Mouse (Mus musculus): ENCODE results near the gene Nav1. TPM values are rescaled to one million over a fixed set of nuclear protein-coding genes. Genes with fewer than 3 reads are reported as not detected.

The Nav1 gene
- polyA plus RNA-seq, 1 experiment from 2014 or later, result 11.0 TPM

- no peak overlapping the region for H3K4me2 ChIP-seq
- no peak overlapping the region for H3K9ac ChIP-seq
- H3K9me3 ChIP-seq, result no peaks in the 10 kb centered on the region
- H3K4me3 ChIP-seq (replicated peaks), result no peak overlapping the region
- no peak overlapping the region for H3K27ac ChIP-seq
- peaks cover 24% of the 10 kb centered on the region for H3K36me3 ChIP-seq
- H3K4me1 ChIP-seq, result no peaks in the 10 kb centered on the region
- WGBS, result 93% methylated on average over 12 of the region's 12 CpGs
- ATAC-seq (ENCODE audit: insufficient read depth, low FRiP score, low read depth), result no peak
- no peaks in the 10 kb centered on the region for H3K27me3 ChIP-seq (replicated peaks)
Measured at GRCm38 (mm10) chr1:135443506-135443905, 163.6 kb downstream of the Nav1 start.

- H3K9ac ChIP-seq, result no peak overlapping the region
- H3K9me3 ChIP-seq, result no peaks in the 10 kb centered on the region
- no peaks in the 10 kb centered on the region for H3K4me1 ChIP-seq
- peaks cover 22% of the 10 kb centered on the region for H3K36me3 ChIP-seq
- H3K4me3 ChIP-seq (replicated peaks), result no peak overlapping the region
- no peak overlapping the region for H3K4me2 ChIP-seq
- no peak for ATAC-seq (ENCODE audit: insufficient read depth, low FRiP score, low read depth)
- no peak overlapping the region for H3K27ac ChIP-seq
- H3K27me3 ChIP-seq (replicated peaks), result no peaks in the 10 kb centered on the region
- whole genome bisulfite sequencing, result 89% methylated on average over 3 of the region's 3 CpGs
Measured at GRCm38 (mm10) chr1:135441861-135442260, 165.2 kb downstream of the Nav1 start.

- H3K27ac ChIP-seq, result no peak overlapping the region
- no peak overlapping the region for H3K4me3 ChIP-seq (replicated peaks)
- no peaks in the 10 kb centered on the region for H3K9me3 ChIP-seq
- no peak overlapping the region for H3K4me2 ChIP-seq
- no peak overlapping the region for H3K9ac ChIP-seq
- peaks cover 22% of the 10 kb centered on the region for H3K36me3 ChIP-seq
- H3K4me1 ChIP-seq, result no peaks in the 10 kb centered on the region
- ATAC-seq (ENCODE audit: insufficient read depth, low FRiP score, low read depth), result no peak
- H3K27me3 ChIP-seq (replicated peaks), result no peaks in the 10 kb centered on the region
- 82% methylated on average over 6 of the region's 6 CpGs for WGBS
Measured at GRCm38 (mm10) chr1:135440986-135441385, 166.1 kb downstream of the Nav1 start.

- no peak overlapping the region for H3K4me3 ChIP-seq (replicated peaks)
- H3K36me3 ChIP-seq, result peaks cover 22% of the 10 kb centered on the region
- H3K27ac ChIP-seq, result no peak overlapping the region
- ATAC-seq (ENCODE audit: insufficient read depth, low FRiP score, low read depth), result no peak
- no peak overlapping the region for H3K4me2 ChIP-seq
- WGBS, result 87% methylated on average over 6 of the region's 6 CpGs
- no peaks in the 10 kb centered on the region for H3K9me3 ChIP-seq
- H3K9ac ChIP-seq, result no peak overlapping the region
- no peaks in the 10 kb centered on the region for H3K27me3 ChIP-seq (replicated peaks)
- H3K4me1 ChIP-seq, result no peaks in the 10 kb centered on the region
Measured at GRCm38 (mm10) chr1:135438801-135439200, 168.3 kb downstream of the Nav1 start.

- H3K36me3 ChIP-seq, result peaks cover under 1% of the 10 kb centered on the region; the same call in 1 of the 2 replicates
- H3K4me3 ChIP-seq (replicated peaks), result no peak overlapping the region
- no peak overlapping the region for H3K9ac ChIP-seq
- no peak overlapping the region for H3K27ac ChIP-seq
- no peaks in the 10 kb centered on the region for H3K9me3 ChIP-seq
- H3K4me1 ChIP-seq, result no peaks in the 10 kb centered on the region
- ATAC-seq (ENCODE audit: insufficient read depth, low FRiP score, low read depth), result no peak; the same call in 1 of the 2 replicates
- no peaks in the 10 kb centered on the region for H3K27me3 ChIP-seq (replicated peaks)
- 12% methylated on average over 2 of the region's 2 CpGs for WGBS
- no peak overlapping the region for H3K4me2 ChIP-seq
Measured at GRCm38 (mm10) chr1:135435823-135436222, 171.3 kb downstream of the Nav1 start.

GRCm38 (mm10) chr1:135430669-135431017 lies 176.5 kb downstream of the Nav1 start:
- H3K9ac ChIP-seq, result peak overlapping the region; percentile 62
- peak; percentile 41 for ATAC-seq (ENCODE audit: insufficient read depth, low FRiP score, low read depth)
- no peaks in the 10 kb centered on the region for H3K27me3 ChIP-seq (replicated peaks)
- no peaks in the 10 kb centered on the region for H3K9me3 ChIP-seq
- peak overlapping the region; percentile 71 for H3K27ac ChIP-seq
- H3K4me3 ChIP-seq (replicated peaks), result peak overlapping the region; percentile 96
- H3K4me2 ChIP-seq, result peak overlapping the region; percentile 78
- peaks cover 12% of the 10 kb centered on the region; the same call in 1 of the 2 replicates for H3K4me1 ChIP-seq
- no peaks in the 10 kb centered on the region; the same call in 1 of the 2 replicates for H3K36me3 ChIP-seq
- WGBS, result 2% methylated on average over 14 of the region's 14 CpGs

GRCm38 (mm10) chr1:135429901-135430668 lies 177.0 kb downstream of the Nav1 start, which contains the start of gene Ipo9:
TSS of gene Ipo9 (minus strand) at chr1:135430499.
- H3K4me2 ChIP-seq, result peak within 1 kb of the TSS; percentile 78
- H3K27ac ChIP-seq, result peak within 1 kb of the TSS; percentile 93
- no peaks in the 10 kb centered on the region for H3K27me3 ChIP-seq (replicated peaks)
- no peaks in the 10 kb centered on the region for H3K9me3 ChIP-seq
- ATAC-seq (ENCODE audit: insufficient read depth, low FRiP score, low read depth), result peak; percentile 96
- H3K4me1 ChIP-seq, result peaks cover 12% of the 10 kb centered on the region; the same call in 1 of the 2 replicates
- H3K4me3 ChIP-seq (replicated peaks), result peak within 1 kb of the TSS; percentile 96
- peaks cover 4% of the 10 kb centered on the region for H3K36me3 ChIP-seq
- under 1% methylated on average over 65 of the region's 65 CpGs for WGBS
- H3K9ac ChIP-seq, result peak within 1 kb of the TSS; percentile 97

GRCm38 (mm10) chr1:135427390-135427789 lies 179.7 kb downstream of the Nav1 start:
- Histone ChIP-seq H3K27me3 (replicated peaks) (no peaks in the 10 kb centered on the region), H3K4me2 (no peak overlapping the region), H3K9ac (no peak overlapping the region), H3K4me3 (replicated peaks) (no peak overlapping the region), H3K9me3 (no peaks in the 10 kb centered on the region), H3K4me1 (peaks cover 12% of the 10 kb centered on the region; the same call in 1 of the 2 replicates), H3K27ac (no peak overlapping the region), H3K36me3 (peaks cover 6% of the 10 kb centered on the region)
- no peak for ATAC-seq (ENCODE audit: insufficient read depth, low FRiP score, low read depth)
- WGBS, result 82% methylated on average over 6 of the region's 6 CpGs

- Histone ChIP-seq H3K4me2 (no peak overlapping the region), H3K27ac (no peak overlapping the region), H3K27me3 (replicated peaks) (no peaks in the 10 kb centered on the region), H3K4me1 (peaks cover 12% of the 10 kb centered on the region; the same call in 1 of the 2 replicates), H3K36me3 (peaks cover 6% of the 10 kb centered on the region), H3K9ac (no peak overlapping the region), H3K4me3 (replicated peaks) (no peak overlapping the region), H3K9me3 (no peaks in the 10 kb centered on the region)
- 91% methylated on average over 10 of the region's 10 CpGs for WGBS
- no peak for ATAC-seq (ENCODE audit: insufficient read depth, low FRiP score, low read depth)
Measured at GRCm38 (mm10) chr1:135426645-135427044, 180.4 kb downstream of the Nav1 start.

GRCm38 (mm10) chr1:135422772-135423171 lies 184.3 kb downstream of the Nav1 start:
- H3K4me1 ChIP-seq, result peaks cover under 1% of the 10 kb centered on the region; the same call in 1 of the 2 replicates
- peaks cover 20% of the 10 kb centered on the region for H3K36me3 ChIP-seq
- H3K4me3 ChIP-seq (replicated peaks), result no peak overlapping the region
- no peak overlapping the region for H3K4me2 ChIP-seq
- H3K9me3 ChIP-seq, result no peaks in the 10 kb centered on the region
- H3K9ac ChIP-seq, result no peak overlapping the region
- no peak for ATAC-seq (ENCODE audit: insufficient read depth, low FRiP score, low read depth)
- WGBS, result 93% methylated on average over 6 of the region's 6 CpGs
- no peaks in the 10 kb centered on the region for H3K27me3 ChIP-seq (replicated peaks)
- no peak overlapping the region for H3K27ac ChIP-seq

GRCm38 (mm10) chr1:135413996-135414395 lies 193.1 kb downstream of the Nav1 start:
- no peak overlapping the region for H3K4me3 ChIP-seq (replicated peaks)
- no peak overlapping the region for H3K4me2 ChIP-seq
- no peak overlapping the region for H3K9ac ChIP-seq
- H3K27ac ChIP-seq, result no peak overlapping the region
- peaks cover 59% of the 10 kb centered on the region for H3K36me3 ChIP-seq
- no peak for ATAC-seq (ENCODE audit: insufficient read depth, low FRiP score, low read depth)
- H3K27me3 ChIP-seq (replicated peaks), result no peaks in the 10 kb centered on the region
- no peaks in the 10 kb centered on the region for H3K4me1 ChIP-seq
- no peaks in the 10 kb centered on the region for H3K9me3 ChIP-seq

GRCm38 (mm10) chr1:135412130-135412529 lies 195.0 kb downstream of the Nav1 start:
- Histone ChIP-seq H3K27ac (no peak overlapping the region), H3K36me3 (peaks cover 58% of the 10 kb centered on the region), H3K4me1 (no peaks in the 10 kb centered on the region), H3K4me3 (replicated peaks) (no peak overlapping the region), H3K27me3 (replicated peaks) (no peaks in the 10 kb centered on the region), H3K9me3 (no peaks in the 10 kb centered on the region), H3K9ac (no peak overlapping the region), H3K4me2 (no peak overlapping the region)
- no peak for ATAC-seq (ENCODE audit: insufficient read depth, low FRiP score, low read depth)
- WGBS, result 84% methylated on average over 4 of the region's 4 CpGs
